Mouse (Mus musculus): ENCODE data around the gene Clmp.
A peak's percentile ranks its signal among the peaks of the same experiment; 100 is the strongest.

Gene Clmp

DNA sequence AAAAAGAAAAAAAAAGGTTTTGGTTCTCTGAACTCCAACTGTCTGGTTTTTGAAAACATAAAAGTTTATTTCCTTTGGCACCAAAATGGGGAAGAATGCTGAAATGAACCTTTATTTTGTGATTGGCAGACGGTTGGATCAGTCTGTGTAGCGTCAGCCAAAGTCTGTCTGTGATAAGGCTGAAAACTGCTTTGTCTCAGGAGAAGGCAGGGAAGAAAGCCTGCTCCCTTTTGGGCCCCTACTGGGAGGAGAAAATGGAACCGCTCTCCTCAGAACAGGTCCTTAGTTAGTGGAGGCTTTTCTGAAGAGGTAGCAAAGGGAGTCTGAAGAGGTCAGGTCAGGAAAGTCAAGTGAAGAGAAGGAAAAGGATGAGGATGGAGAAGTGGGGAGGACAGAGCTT, 7.3 kb downstream of the Clmp start:
- no peak for DNase-seq

DNA sequence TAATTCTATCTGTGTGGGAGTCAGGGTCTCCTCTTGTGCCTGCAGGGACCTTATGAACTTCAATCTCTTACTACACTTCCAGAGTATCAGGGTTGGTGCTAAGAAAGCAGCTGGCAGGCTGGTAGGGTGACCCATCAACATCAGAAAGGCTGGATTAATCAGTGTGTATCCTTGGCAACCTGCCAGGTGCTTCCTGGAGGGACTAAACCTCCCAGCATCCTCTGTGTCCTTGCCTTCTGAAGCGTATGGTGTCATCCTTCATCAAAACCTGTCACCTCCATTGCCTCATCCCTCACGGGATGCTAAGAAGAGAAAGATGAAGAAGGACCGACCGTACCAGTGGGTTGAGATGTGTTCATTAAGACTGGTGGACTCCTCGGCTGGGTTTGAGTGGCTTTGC, 8.0 kb downstream of the Clmp start:
- DNase-seq, result no peak

DNA sequence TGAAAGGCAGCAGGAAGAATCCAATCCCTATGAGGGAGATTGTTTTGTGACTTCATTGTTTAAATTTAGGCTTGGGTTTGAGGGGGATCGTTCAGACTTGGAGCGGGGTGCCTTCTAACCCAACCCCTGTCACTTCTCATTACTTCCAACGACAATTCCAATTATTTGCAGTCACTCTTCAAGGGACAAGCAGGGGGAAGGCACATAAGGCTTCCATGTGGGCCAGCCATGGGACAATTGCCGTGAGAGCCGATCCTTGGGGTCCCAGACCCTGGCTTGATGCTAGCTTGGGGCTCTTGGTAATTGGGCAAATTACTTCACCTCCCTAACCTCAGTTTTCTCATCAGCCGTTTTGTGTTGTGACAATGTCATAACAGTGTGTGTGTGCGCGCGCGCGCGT, 8.5 kb downstream of the Clmp start:
- DNase-seq, result no peak

DNA sequence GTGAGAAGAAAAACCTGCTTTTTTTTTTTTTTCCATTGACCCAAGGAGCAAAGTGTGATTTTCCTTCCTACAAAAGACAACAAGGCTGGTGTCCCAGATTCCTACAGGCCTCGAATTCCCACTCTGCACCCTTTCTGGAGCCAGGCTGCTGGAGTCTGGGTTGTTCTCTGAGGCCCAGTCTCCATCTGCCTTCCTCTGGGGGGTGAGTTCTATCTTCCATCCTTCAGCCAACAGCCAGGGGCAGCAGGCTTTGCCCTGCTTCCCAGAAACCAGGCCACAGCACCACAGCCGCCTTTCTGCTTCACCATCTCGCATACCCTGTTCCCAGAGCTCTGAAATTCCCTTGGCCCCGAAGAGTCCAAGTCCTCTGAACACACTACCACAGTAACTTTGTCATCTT, 10.3 kb downstream of the Clmp start:
- no peak for DNase-seq

DNA sequence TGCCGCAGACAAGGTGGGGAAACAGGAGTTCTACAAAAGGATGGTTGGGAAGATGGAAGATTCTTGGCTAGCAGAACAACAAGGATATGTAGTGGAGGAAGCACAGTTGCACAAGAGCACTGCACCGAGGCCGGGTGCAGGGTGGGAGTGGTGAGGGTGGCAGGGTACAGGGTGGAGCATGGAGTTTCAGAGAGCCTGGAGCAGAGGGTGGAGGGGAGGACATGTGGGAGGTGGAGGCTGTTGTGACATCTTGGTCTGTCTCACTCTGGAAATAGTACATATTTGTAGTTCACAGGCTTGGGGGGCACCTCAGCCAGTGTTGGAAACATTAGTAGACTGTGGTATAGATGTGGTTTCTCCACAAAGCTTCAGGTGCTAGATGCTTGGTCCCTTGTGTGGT, 13.4 kb downstream of the Clmp start:
- DNase-seq, result no peak

DNA sequence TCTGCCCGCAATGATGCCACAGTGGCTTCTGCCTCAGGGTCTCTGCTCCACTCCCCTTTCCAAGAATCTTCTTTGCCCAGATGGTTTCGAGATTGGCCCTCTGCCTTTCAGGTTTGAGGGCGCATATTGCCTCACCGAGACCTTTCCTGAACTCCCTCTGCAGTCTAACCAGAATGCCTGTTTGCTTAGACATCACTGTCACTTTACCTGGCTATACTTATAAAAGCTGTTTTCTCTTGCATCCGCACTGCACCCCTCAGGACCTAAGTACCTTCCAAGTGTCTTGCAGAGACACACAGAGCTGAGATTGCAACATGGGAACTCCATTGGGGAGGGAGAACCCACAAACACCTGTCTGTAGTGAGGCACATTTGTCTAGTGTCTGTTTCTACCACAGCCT, 14.5 kb downstream of the Clmp start:
- DNase-seq, result no peak

DNA sequence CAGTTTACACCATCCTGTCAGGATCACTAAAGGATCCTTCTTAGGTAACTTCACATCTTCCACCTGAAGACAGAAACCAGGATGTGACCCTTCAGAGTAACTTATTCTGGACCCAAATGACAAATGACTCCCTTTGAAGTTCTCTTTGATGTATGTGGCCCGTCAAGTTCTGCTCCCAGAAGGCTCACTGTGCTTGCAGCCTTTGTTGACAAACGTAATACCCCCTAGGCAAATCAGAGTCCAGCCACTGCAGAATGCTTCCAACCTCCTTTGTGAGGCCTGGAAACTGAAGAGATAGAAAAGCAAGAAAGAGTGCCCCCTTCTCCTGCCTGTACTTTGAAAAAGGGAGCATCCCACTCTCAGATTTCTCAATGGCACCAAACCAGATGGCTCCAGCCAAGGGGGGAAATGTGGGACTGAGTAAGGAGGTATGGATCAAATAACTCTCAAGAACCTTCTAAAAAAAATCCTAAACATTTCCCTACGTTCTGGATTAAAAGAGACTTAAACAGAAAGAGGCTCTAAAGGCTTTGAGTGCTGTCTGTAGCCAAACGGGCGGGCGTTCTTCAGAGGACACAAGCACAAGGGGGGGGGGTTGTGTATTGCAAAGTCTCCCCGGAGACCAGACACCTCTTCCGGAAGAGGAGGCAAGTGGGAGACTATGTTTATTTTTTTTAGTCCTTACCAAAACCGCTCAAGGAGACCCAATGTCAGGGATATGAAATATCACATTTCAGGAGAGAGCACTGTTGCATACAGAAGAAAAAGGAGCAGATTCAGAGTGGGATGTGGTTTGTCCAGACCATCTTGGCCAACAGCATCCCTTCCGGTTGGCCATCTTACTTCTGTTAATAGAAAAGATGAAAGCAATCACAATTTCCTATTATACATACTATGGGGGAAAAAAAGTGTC, 18.9 kb downstream of the Clmp start:
- DNase-seq, result no peak

DNA sequence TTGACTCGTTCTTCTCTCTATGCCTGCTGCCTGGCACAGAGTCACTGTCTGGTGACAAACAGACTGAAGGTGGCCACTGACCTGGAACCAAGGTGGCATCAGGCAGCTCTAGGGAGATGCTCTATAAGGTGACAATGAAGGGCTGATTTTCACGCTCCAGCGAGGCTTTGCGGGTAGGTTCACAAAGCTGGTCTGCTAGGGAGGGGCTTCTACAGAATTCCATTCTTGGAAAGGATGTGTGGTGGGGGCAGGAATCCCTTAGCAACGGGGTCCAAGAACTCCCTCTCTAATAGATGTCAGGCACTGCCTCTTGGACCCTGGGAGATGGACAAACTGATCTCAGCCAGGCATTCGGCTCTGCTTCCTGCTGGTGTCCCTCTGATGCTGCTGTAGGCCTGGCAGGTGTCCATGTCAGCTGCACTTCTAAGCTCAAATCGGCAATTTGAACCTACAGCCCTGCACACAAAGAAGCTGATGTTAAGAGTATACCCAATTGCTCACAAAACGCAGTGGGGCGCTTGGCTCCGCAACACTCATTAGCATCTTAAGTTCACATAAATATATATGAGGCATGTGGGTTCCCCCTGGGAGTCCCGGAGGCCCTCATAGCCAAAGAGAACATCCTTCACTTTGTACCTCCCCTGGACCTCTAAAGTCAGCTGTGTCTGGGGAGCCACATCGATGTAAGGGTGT, 22.8 kb downstream of the Clmp start:
- DNase-seq, result no peak

DNA sequence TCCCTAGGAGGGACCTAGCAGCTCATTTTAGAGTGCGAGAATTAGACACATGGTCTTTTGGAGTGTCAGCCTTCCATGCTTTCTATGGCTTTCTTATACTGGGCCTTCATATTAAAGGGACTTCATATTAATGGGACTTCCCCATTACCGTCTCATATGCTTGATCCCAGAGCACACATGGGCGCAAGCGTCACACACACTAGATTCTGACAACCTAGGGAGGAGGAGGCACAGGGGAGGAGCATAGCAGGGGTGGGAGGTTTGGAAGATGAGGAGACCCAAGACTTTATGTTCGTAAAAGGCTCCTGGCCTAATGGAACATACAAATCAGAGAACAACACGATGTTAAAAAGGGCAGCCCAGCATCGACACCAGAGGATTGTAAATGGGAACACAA, 23.4 kb downstream of the Clmp start:
- no peak for DNase-seq

DNA sequence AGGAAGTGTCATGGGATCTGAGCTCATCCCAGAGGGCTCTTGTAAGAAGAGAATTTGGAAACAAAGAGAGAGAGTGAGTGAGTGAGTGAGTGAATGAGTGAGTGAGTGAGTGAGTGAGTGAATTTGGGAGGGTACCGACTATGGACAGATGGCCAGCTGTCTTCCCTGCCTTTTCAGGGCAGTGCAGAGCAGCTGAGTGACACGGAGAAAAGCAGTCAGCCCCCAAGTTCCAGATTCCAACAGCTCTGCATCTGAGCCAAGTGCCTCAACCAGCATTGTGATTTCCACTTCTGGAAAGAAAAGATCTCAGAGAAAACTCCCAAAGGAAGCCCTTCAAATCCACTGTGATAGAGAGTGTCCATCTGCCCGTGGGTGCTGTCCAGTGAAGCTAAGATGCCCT, 23.8 kb downstream of the Clmp start:
- DNase-seq, result no peak

DNA sequence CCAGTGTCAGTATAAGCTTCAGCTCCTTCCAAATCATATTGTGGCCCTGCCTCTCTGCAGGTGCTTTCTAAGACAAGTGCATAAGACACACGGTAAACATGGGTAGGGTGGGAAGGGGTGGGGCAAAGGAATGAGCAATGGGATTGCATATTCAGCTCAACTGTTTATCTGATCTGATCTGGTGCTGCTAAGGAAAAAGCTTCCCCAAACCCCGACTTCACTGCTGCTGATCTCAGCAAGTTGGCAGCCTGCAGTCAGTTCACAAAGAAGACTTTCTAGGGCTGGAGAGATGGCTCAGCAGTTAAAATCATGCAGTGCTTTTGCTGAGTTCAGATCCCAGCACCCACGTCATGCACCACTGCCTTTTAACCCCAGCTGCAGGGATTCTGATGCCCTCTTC, 24.2 kb downstream of the Clmp start:
- DNase-seq, result no peak

DNA sequence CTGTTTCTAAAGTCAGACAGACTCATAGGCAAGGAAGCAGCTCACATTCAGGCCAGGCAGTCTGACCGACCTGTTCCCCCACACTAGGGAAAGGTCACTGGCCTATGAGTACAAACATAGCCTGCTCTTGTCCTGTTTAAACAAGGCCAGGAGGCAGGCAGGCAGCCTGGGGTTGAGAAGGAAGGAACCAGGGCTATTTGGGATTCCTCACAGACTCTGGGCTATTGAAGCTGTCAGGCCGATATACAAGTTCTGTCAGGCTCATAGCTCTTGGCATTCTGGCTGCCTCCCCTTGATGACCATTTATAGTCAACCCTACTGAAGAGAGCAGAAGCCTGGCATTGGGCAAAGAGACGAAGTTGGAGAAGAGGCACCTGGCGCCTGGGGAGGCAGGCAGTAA, 25.9 kb downstream of the Clmp start:
- DNase-seq, result no peak

DNA sequence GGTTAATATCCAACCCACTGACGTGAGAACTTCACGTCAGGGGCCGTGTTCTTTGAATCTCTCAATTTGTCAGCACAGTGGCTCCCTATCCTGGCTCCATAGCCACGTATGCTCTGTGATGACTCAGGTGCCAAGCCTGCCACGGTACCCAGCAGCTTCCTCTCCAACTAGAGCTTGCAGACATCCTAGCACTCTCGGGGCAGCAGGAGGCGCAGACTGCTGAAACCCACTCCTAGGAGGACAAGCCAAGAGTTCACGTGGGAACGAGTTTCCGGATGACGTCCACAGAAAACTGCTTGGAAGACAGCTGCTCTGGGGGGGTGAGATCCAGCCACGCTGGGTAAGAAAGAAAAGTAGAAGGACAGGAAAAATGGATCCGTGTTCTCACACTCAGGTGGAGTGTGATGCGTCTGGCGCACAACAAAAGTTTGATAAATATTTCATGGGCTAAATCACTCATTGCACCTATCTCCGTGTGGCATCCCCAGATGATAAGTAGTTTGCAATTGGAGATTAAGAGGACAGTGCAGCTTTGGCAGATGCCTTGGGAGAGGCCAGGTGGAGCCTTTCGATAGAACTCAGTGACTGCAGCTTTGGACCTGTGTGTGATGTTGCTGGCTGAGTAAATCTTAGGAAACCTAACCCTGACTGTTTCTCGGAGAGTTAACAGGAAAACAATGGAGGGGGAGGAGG, 31.6 kb downstream of the Clmp start:
- no peak for DNase-seq

DNA sequence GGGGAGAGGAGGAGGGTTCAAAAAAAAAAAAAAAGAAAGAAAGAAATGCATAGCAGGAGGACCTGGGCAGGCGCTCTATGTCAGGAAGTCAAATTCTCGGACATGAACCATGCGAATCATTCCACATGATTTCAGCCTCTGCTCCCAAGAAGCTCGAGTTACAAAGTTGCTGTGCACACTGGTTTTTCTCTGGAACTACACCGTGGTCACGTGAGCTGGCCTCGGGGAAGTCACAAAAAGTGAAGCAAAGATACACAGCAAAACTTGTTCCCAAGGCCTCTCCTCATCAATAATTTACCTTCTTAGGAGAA, 32.1 kb downstream of the Clmp start:
- DNase-seq, result no peak

DNA sequence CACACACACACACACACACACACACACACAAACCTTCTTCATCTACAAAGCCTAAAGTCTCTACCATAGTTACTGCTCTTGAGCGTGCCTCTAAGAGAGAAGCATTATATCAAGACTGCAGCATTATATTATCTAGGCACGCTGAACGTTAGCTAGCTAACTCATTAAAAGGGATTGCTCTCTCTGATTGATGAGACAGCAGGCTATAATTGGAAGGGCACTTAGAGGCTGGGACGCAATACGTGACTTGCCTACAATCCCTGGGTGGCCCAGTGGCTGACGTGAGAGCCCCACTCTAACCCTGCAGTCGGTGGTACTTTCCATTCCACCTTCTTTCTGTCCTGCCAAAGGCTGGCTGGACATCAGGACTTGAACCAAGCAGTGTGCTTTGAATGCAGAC, 35.1 kb downstream of the Clmp start:
- no peak for DNase-seq

DNA sequence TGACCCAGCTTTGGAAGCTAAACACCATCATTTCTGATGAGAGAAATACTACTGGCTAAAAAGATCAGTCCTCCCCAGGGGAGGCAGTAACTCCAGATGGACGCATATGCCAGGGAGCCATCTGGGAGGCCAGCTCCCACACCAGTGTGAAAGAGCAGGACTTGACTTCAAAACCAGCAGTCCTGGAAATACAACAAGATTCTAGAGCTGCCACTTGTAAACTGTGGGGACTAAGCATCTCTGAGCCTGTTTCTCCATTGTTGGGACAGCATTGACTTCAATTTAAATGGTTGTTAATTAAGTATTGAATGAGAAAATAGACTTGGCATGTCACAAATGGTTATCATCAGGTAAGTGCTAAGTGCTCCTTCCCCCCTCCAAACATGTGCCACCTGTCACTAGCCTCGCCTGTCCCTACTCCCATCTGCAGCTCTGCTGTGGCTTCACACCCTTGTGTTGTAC, 37.6 kb downstream of the Clmp start:
- no peak for DNase-seq

DNA sequence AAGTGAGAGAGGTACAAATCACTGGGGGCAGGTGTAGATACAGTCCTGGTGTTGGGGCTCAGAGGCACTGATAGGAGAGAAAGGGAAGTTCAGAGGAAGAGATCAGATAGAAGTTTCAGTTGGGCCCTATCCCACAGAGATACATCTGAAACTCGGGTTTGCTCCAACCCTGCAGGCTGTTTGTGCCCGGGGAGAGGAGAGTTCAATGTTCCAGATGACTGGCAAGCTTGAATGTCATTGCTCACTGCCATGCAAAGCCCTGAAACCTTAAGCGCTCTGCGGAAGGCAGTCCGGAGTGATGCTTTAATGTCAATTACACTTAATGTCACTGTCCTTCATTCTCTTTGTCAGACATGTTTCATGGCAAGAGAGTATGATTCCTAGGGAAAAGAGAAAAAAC, 39.2 kb downstream of the Clmp start:
- no peak for DNase-seq

DNA sequence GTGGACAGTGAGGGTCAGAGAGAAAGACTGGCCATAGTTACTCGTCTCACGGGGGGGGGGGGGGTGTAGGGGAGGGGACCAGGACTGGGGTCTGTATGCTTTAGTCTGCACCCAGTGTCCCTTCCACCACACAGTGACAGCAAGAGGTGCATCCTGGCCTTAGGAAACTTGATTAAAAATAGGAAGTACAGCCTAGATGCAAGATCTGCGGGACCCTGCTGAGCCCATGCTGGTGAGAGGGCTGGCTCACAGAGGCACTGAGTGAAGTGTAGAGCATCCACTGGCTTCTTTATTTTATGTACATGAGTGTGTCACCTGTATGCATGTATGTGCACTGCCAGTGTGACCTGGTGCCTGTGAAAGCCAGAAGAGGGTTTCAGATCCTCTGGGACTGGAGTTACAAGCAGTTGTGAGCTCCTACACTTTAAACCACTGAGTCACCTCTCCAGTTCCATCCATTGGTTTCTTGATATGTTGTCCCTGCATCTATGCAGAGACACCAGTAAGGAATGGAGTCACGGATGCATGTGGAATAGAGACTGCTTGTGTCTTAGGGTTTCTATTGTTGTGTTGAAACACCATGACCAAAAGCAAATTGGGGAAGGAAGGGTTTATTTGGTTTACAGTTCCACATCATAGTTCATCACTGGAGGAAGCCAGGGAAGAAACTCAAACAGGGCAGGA, 41.5 kb downstream of the Clmp start:
- DNase-seq, result no peak

DNA sequence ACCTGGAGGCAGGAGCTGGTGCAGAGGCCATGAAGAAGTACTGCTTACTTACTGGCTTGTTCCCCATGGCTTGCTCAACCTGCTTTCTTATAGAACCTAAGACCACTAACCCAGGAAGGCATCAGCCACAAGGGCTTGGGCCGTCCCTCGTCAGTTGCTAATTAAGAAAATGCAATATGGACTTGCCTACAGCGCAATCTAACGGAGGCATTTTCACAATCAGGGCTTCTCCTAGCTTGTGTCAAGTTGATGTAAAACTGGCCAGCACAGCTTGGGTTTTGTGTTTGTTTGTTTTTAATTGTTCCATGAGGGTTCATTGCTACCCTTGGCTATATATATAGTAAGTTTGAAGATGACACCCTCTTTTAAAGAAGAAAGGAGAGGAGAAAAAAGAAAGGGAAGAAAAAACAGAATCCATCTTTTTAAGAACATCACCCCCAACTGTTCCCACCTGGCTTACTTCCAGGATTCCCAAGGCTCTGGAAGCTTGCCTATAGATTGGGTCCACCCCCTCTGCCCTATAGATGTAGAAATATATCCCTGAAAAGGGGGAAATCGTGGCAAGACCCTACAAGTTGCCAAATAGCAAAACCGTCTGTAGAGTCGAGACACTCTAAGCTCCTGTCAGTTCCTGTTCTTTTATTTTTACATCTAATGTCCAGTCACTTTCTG, 42.2 kb downstream of the Clmp start:
- DNase-seq, result no peak

DNA sequence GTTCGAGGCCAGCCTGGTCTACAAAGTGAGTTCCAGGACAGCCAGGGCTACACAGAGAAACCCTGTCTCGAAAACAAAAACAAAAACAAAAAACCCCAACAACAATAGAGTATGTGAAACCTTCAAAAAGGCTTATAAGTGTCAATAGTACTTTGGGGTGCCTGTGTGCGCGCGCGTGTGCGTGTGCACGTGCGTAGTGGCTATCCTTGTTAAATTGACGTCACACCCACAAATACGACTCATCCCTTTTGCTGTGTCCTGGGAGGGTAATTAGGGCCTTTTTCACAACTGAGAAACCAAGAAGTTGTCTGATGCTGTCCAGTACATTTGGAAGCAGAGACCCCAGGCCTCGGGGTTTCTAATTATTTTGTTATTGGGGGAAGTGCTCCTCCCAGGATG, 44.5 kb downstream of the Clmp start:
- DNase-seq, result no peak

DNA sequence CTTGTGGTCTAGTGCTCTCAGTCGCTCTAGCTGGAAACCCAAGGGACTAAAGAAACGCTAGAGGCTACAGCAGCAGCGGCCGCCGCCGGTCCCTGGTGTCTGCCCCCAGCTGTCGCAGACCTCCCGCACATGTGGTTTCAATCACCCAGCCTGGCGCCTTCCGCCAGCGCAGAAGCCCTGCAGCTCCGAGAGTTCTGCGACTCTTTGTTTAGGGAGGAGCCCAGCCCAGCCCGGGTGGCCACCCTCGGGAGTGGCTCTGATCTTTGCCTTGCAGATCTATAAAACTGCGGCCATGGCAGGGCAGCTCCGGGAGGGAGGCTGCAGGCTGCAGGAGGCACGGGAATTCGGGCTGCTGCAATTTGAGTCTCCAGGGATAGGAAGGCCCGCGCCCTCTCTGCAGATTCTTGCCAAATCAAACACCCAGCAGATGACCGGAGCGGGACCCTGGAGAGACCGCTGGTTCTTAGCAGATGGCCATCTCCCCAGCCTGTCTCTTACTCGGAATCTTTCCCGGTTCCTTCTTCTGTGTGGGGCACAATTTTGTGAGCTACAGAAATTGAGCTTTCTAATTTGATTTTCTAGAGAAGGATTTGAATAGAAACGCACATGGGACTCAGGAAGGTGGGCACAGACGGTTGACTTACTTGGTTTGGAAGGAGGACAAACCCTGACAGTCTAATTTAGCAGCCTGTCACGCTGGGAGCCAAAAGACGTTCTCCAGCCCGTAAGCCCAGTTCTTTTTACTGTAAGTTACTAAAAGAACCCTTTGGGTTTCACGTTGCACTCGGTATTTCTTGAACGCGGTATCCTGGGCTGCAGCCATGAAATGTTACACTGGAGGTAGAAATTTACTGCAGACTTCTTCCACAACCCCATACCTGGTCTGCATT, 45.2 kb downstream of the Clmp start:
- DNase-seq, result peak; percentile 19

DNA sequence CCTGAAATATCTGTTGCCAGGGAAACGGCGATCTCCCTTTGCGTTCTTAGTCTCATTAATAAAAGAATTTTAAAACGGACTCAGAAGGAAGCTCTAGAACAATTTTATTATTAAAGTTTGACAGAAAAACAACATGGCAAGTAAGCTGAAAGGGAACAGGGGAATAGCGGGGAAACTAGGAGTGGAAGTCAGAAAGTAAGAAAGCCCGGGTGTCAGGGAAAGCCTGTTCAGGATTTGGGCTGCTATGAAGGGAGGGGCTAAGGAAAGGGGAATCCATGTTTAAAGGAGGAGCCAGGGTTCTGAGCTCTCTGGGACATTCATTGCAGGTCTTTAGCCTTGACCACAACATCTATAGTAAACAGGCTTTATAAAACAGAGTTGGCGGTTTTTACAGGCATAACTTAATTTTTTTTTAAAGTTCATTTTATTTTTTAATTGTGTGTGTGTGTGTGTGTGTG, 45.9 kb downstream of the Clmp start:
- DNase-seq, result no peak

Measured in thymus, postnatal 14 days (tissue).